Mouse (Mus musculus): ENCODE results near the gene Pus7l. TPM values are rescaled to one million over a fixed set of nuclear protein-coding genes. Genes with fewer than 3 reads are reported as not detected.

Pus7l gene
- polyA plus RNA-seq, 1 experiment = 2.2 TPM

DNA sequence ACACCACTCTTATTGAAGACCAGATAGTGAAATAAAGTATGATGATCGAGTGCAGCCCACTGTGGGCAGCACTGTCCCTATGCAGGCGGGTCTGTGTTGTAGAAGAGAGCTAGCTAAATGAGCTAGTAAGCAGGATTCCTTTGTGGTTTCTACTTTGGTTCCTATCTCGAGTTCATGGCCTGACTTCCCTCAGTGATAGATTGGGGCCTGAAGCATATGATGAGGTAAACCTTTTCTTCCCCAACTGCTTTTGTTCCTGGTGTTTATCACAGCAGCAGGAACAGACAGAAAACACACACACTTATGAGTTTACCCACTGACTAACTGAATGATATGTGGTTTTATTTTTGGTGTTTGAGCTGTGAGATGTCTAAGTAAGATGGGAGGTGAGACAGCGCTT, 62.6 kb downstream of the Pus7l start:
- WGBS = 84% methylated on average over 4 of the region's 4 CpGs
- Histone ChIP-seq H3K4me1 (ENCODE audit: control insufficient read depth, insufficient read depth, low read length) (no peaks in the 10 kb centered on the region), H3K4me3 (replicated peaks; ENCODE audit: extremely low read depth, low read depth, low read length) (no peak overlapping the region)
- TF ChIP-seq POLR2A (IDR thresholded peaks at IDR 0.05; ENCODE audit: borderline replicate concordance, extremely low read depth, low read depth, low read length) (no peak), CTCF (IDR thresholded peaks at IDR 0.05; ENCODE audit: insufficient read depth, low read length) (no peak)
- no peak for DNase-seq

DNA sequence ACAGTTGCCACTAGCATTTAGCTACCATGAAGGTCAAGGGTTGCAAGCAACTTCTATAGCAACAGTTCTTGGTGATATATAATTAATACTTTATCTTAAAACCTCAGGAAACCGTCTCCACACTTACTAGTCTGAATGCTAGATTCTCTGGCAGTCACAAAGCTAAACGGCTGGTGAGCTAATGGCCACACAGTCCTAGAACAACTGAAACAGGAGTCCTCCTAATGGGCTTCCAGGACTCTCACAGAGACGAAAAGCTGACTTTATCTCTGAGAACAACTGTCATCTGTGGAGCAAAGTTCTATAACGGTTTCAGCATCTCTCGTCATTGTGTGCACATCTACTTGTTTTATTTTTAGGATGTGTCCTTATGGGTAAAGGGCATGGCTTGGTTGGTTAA, 63.1 kb downstream of the Pus7l start:
- DNase-seq = no peak
- Histone ChIP-seq H3K4me1 (ENCODE audit: control insufficient read depth, insufficient read depth, low read length) (no peaks in the 10 kb centered on the region), H3K4me3 (replicated peaks; ENCODE audit: extremely low read depth, low read depth, low read length) (no peak overlapping the region)
- WGBS = 80% methylated on average over 5 of the region's 5 CpGs
- TF ChIP-seq POLR2A (IDR thresholded peaks at IDR 0.05; ENCODE audit: borderline replicate concordance, extremely low read depth, low read depth, low read length) (no peak), CTCF (IDR thresholded peaks at IDR 0.05; ENCODE audit: insufficient read depth, low read length) (no peak)

DNA sequence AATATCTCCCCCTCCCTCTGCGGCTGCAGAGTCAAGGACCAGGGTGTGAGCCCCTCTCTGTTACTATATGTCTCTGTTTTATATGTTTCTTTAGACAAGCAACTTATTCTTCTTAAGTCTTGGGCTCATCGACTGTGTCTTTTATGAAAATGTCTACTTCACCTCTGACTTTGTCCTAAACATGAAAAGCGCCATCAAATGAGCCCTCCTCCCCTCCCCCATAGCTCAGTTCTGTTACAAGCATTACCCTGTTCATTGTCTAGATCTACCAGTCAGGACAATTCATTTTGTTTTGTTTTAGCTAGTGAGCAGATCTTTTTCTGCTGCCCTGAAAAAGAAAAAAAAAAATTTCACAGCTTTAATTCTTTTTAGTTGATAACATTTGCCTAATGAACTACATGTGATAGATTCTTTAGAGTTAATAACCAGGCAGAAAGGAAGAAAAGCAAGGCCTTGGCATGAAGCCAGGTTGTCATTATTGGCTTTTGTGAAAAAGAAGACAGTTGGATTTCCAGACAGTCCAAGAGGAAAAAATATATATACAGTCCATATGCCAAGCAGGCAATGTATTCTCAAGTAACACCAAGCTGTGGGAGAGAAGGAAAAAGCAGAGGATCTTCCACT, 63.7 kb downstream of the Pus7l start:
- TF ChIP-seq CTCF (IDR thresholded peaks at IDR 0.05; ENCODE audit: insufficient read depth, low read length) = no peak
- no peak for TF ChIP-seq POLR2A (IDR thresholded peaks at IDR 0.05; ENCODE audit: borderline replicate concordance, extremely low read depth, low read depth, low read length)
- no peak overlapping the region for H3K4me3 ChIP-seq (replicated peaks; ENCODE audit: extremely low read depth, low read depth, low read length)
- 84% methylated on average over 3 of the region's 3 CpGs for WGBS
- DNase-seq = no peak
- H3K4me1 ChIP-seq (ENCODE audit: control insufficient read depth, insufficient read depth, low read length) = no peaks in the 10 kb centered on the region

- DNase-seq = no peak
- no peak for TF ChIP-seq POLR2A (IDR thresholded peaks at IDR 0.05; ENCODE audit: borderline replicate concordance, extremely low read depth, low read depth, low read length)
- 53% methylated on average over 13 of the region's 13 CpGs for whole genome bisulfite sequencing
- Histone ChIP-seq H3K4me3 (replicated peaks; ENCODE audit: extremely low read depth, low read depth, low read length) (no peak overlapping the region), H3K4me1 (ENCODE audit: control insufficient read depth, insufficient read depth, low read length) (no peaks in the 10 kb centered on the region)
These were observed 64.6 kb downstream of the Pus7l start for GRCm38 (mm10) chr15:94478706-94479105.

GRCm38 (mm10) chr15:94477287-94477686, 66.1 kb downstream of the Pus7l start:
- no peaks in the 10 kb centered on the region for H3K4me1 ChIP-seq (ENCODE audit: control insufficient read depth, insufficient read depth, low read length)
- no peak for DNase-seq
- WGBS = 69% methylated on average over 7 of the region's 7 CpGs
- TF ChIP-seq POLR2A (IDR thresholded peaks at IDR 0.05; ENCODE audit: borderline replicate concordance, extremely low read depth, low read depth, low read length) = no peak
- no peak overlapping the region for H3K4me3 ChIP-seq (replicated peaks; ENCODE audit: extremely low read depth, low read depth, low read length)

GRCm38 (mm10) chr15:94475975-94476374, 67.4 kb downstream of the Pus7l start:
- no peak for DNase-seq
- Histone ChIP-seq H3K4me3 (replicated peaks; ENCODE audit: extremely low read depth, low read depth, low read length) (no peak overlapping the region), H3K4me1 (ENCODE audit: control insufficient read depth, insufficient read depth, low read length) (no peaks in the 10 kb centered on the region)
- 81% methylated on average over 5 of the region's 5 CpGs for WGBS
- TF ChIP-seq CTCF (IDR thresholded peaks at IDR 0.05; ENCODE audit: insufficient read depth, low read length) = no peak
- TF ChIP-seq POLR2A (IDR thresholded peaks at IDR 0.05; ENCODE audit: borderline replicate concordance, extremely low read depth, low read depth, low read length) = no peak

Other genes with a start within 250 kb of the Pus7l start
- 0.40 and 1.1 TPM in 2 replicates for gene Adamts20, start 78.1 kb downstream of the Pus7l start, polyA plus RNA-seq (2012; rRNA removed)
- 7.8 and 9.8 TPM in 2 replicates for gene Irak4, start 96 bp upstream of the Pus7l start, polyA plus RNA-seq (2012; rRNA removed)
- gene Twf1, start 46.3 kb upstream of the Pus7l start, polyA plus RNA-seq (2012; rRNA removed) = 20.7 and 30.9 TPM in 2 replicates
- 0.52 and 1.3 TPM in 2 replicates for gene Tmem117, start 85.7 kb upstream of the Pus7l start, polyA plus RNA-seq (2012; rRNA removed)

Measured in lung, adult 2 months (tissue).